Mouse (Mus musculus): ENCODE measurements around the gene Dlgap4. TPM values are rescaled to one million over a fixed set of nuclear protein-coding genes. Genes with fewer than 3 reads are reported as not detected.

The Dlgap4 gene
- polyA plus RNA-seq (2012; rRNA removed) = 9.9 and 10.1 TPM in 2 replicates

GRCm38 (mm10) chr2:156613541-156614257, at the start of gene Dlgap4:
Gene Dlgap4, plus strand, starts transcription at chr2:156613705.

DNA sequence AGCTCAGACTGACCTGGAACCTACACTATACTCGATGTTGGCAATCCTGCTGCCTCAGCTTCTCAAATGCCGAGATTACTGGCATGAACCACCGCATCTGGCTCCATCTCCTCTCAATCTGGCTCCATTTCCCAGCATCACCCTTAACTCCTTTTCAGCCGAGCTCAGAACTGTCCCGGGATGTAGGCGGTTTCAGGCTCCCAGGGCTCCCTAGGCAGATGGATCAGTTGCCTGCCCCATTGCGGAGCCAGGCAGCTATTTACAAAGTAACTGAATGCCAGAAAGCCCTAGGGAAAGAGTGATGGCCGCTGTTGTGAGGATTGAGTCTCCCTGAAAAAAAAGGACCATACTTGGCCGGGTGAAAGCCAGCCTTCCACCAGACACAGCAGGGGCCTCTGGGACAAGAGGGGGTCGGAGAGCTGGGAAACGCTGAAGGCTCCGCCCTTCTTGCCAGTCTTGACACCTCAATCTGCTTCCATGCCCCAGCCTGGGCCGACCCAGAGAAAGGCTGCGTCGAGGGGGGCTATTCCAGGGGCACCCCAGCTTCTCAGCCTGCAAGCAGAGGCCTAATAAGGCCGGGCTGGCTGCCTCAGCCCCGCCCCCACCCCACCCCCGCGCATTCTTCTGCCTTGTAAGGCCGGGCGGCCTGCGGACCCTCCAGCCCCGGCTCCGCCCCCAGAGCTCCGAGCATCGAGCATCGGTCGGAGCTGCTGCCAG, 161.4 kb downstream of the Dlgap4 start, which contains the start of gene Myl9:
Gene Myl9, plus strand, starts transcription at position 683 of the 717 bp plus-strand sequence.

Other genes starting within 250 kb of the Dlgap4 start
- gene Epb41l1, start 192.8 kb upstream of the Dlgap4 start, polyA plus RNA-seq (2012; rRNA removed) = 2.8 and 3.2 TPM in 2 replicates
- 6.3 and 6.5 TPM in 2 replicates for gene Aar2, start 66.1 kb upstream of the Dlgap4 start, polyA plus RNA-seq (2012; rRNA removed)
- 31.4 and 33.8 TPM in 2 replicates for gene Myl9, start 161.7 kb downstream of the Dlgap4 start, polyA plus RNA-seq (2012; rRNA removed)
- gene Tgif2, start 226.3 kb downstream of the Dlgap4 start, polyA plus RNA-seq (2012; rRNA removed) = 5.0 and 5.6 TPM in 2 replicates
- 0.85 and 0.87 TPM in 2 replicates for gene 4930518I15Rik, start 244.2 kb downstream of the Dlgap4 start, polyA plus RNA-seq (2012; rRNA removed)
- 90.7 and 94.2 TPM in 2 replicates for gene Rab5if, start 249.4 kb downstream of the Dlgap4 start, polyA plus RNA-seq (2012; rRNA removed)